Mouse (Mus musculus) layer of hippocampus, adult 11-12 months (tissue): ENCODE measurements around the gene S100a11.
"Not testable (repeated sequence)": the region's sequence is repeated elsewhere in the genome, so short reads cannot be mapped to it uniquely, and the experiment has no call there.

ENCODE experiments used
- DNase-seq: peaks from one replicate; pipeline ENCODE4 v3.0.0; 2022; ENCODE audit warnings: low spot score

S100a11 gene

GRCm38 (mm10) chr3:93520330-93521193 lies at the start of gene S100a11:
Gene S100a11, plus strand, starts transcription at chr3:93520488.
- no peak for DNase-seq

GRCm38 (mm10) chr3:93480053-93480452 lies 40.2 kb upstream of the S100a11 start:
- DNase-seq = no peak

- DNase-seq = no peak
These were observed 38.2 kb upstream of the S100a11 start for GRCm38 (mm10) chr3:93481982-93482616.

- DNase-seq = no peak
These were observed 34.7 kb upstream of the S100a11 start for GRCm38 (mm10) chr3:93485611-93486010.

DNA sequence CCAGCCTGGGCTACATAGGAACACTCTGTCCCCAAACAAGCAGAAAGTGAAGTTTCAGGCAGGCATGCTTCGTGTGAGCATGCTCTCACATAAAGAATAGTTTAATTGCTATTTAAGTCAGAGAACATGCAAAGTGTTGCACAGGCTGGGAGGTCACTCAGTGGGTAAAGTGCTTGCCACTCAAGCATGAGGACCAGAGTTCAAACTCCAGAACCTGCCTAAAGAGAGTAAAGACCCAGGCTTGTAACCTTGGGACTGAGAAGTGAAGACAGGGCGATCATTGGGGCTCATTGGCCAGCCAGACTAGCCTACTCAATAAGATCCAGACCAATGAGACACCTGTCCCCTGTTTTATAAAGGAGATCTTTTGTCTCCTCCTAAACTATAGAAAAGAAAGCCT lies 31.7 kb upstream of the S100a11 start:
- no peak for DNase-seq

GRCm38 (mm10) chr3:93492176-93492575 lies 28.1 kb upstream of the S100a11 start:
- DNase-seq = no peak

DNA sequence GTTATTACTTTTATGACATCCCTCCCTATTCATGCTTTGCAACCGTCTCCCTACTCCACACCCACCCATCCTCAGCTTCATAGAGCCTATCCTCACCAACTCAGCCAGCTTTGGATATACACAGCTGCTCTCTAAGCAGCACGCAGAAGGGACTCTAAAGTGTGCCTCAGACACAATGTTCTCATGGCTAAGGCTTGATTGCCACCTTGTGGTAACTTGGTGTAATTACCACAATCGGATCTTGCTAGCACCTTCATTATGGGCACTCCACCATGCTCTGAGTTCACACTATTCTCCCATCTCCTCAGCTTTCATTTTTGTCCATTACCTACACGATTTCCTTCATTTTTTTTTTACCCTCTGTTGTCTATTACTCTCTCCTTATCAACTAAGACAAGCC lies 26.3 kb upstream of the S100a11 start:
- DNase-seq = peak; percentile 75

DNA sequence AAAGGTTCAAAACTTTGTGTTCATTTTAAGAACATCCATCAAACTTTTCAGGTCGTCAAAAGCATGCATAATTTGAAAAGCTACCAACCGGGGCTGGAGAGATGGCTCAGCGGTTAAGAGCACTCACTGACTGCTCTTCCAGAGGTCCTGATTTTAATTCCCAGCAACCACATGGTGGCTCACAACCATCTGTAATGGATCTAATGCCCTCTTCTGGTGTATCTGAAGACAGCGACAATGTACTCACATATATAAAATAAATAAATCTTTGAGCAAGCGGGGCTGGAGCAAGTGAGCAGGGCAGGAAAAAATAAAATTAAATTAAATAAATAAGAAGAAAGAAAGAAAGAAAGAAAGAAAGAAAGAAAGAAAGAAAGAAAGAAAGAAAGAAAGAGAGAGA lies 25.5 kb upstream of the S100a11 start:
- not testable (repeated sequence) for DNase-seq

- DNase-seq = no peak
These were observed 23.2 kb upstream of the S100a11 start for GRCm38 (mm10) chr3:93497131-93497530.

DNA sequence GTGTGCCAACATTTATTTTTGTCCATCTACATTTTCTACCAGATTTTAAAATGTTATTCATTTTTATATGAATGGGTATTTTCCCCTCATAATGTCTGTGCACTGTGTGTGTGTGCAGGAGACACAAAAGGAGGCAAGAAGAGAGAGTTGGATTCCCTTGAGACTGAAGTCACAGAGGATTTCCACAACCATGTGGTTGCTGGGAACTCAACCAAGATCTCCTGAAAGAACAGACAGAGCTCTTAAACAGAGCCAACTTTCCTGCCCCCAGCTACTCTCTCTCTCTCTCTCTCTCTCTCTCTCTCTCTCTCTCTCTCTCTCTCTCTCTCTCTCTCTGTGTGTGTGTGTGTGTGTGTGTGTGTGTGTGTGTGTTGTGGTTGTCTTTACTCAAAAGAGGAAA lies 21.2 kb upstream of the S100a11 start:
- no peak for DNase-seq

DNA sequence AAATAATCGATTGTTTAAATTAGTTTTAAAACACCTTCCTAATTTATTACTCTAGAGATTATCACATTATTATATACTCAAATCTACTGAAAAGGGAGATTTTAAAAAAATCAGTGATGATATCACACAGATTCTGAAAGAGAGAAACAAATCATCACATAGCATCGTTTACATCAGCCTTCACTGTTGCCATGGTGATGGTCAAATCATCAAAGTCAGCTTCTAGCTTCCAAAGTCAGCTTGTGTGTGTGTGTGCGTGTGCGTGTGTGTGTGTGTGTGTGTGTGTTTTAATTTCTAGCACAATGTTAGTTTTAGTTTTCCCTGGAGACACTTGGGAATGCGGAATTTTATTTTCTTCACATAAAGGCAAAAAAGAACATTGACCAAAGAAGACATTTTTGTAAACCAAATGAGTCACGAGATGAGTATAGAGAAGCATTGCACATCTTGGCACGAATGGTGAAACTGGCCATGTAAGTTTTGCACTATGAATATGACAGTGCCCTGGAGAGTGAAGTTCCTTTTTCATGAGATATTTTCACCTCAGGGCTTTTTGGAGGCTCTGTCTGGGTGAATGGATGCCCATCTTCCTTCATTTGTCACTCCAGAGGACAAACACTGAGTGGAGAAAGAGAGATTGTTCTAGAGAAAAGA lies 15.6 kb upstream of the S100a11 start:
- DNase-seq = no peak

GRCm38 (mm10) chr3:93505960-93506863 lies 14.1 kb upstream of the S100a11 start:
- DNase-seq = peak; percentile 4

DNA sequence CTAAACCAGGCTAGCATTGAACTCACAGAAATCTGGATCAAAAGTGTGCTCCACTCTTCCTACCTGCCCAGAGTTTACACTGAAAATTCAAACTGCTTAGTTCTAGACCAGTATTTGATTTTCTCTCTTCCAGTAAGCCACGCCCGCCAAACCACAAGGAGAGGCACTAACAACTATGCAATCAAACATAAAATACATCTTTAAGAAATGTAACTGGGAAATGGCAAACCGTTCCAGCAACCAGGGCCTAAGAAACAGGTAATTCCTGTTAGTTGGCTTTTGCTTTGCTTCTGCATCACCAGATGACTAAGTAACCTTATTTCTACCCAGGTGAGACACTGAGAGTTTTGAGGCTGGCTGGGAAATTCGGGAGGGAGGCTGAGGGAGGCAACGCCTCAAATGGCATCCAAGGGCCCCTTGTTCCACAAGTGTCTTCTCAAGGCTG lies 13.4 kb upstream of the S100a11 start:
- no peak for DNase-seq

GRCm38 (mm10) chr3:93509301-93509700 lies 11.0 kb upstream of the S100a11 start:
- no peak for DNase-seq

- DNase-seq = no peak
These were observed 9.3 kb upstream of the S100a11 start for GRCm38 (mm10) chr3:93511036-93511435.

GRCm38 (mm10) chr3:93511801-93512200 lies 8.5 kb upstream of the S100a11 start:
- no peak for DNase-seq

DNA sequence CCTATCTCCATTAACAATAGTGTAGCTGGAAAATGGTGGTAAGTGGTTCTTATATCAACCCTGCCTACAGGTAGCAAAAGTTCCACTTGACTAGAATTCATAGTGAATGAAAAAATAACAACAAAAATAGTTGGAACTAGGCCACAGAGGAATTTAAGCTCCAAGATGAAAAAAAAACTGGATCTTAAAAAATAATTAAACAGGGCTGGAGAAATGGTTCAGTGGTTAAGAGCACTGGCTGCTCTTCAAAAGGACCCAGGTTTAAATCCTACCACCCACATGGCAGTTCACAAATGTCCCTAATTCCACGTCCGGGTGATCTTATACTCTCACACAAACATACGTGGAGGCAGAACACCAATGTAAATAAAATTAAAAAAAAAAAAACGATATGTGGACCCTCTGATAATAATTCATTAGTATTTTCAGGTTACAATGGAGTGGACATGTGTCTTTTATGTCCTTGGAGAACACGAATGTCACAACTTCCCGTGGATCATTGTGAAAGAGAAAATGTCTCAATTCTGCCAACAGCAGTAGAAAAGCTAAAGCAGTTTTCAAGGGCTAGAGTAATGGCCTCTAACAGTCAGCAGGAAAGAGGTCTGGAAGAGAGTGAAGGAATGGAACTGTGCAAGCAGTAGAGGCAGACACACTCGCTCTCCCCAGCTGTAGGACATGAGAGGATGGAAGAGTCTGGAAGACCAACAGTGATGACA lies 7.7 kb upstream of the S100a11 start:
- no peak for DNase-seq

GRCm38 (mm10) chr3:93514628-93515027 lies 5.7 kb upstream of the S100a11 start:
- no peak for DNase-seq

DNA sequence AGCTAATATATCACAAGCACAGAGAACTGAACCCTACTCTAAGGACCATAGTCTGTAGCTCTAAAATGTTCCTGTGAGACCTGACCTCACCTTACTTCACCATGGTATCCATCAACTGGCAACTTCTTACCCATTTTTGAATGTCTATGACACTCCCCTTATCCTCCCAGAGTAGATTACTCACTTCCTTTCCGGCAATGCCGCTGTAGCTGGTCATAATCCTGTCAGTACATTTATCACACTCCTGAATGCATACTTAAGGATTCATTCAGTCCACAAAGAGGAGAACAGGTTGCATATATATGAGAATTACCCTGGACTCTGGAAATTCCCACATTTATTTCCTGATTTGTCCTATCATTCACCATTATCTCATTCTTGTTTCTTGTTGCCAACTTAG lies 2.9 kb upstream of the S100a11 start:
- no peak for DNase-seq

GRCm38 (mm10) chr3:93519856-93520329 lies 395 bp upstream of the S100a11 start:
- DNase-seq = no peak

- no peak for DNase-seq
These were observed 1.3 kb downstream of the S100a11 start for GRCm38 (mm10) chr3:93521462-93522057.
